Mouse (Mus musculus): Measurements from ENCODE around the gene Hspbp1.
A peak's percentile ranks its signal among the peaks of the same experiment; 100 is the strongest.

Gene Hspbp1

DNA sequence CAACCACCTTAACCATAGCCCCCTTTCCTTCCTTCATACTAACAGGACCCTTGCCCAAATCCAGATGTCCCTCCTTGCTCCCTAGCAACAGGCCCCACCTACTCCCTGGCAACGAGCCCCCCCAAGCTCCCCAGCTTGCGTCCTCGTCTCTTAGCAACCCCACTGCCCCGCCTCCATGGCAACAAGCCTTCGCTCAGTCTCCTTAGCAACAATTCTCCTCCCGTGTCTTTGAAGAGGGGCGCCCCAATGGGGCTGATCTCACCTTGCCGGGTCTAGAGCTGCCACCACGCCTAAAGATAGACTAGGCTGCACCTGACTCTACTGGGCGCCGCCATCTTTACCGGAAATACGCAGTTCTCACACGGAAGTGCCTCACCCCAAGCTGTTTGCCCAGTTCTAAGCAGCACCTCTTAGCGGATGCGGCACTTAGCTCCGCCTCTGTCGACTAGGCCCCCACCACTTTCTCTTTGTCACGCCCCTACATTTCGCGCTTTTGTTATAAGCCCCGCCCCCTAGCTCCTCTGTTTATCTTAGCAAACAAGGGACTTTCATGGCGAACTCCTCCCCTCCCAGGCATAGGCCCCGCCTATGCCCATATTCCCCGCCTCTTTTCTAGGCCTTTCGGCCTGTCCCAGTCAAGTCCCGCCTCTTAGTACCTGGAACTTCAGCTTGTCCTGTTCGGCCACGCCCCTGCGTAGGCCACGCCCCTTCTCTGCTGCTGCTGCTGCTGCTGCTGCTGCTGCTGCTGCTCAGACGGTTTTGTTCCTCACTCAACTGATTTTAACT lies at the start of gene Hspbp1:
Gene Hspbp1, minus strand, starts transcription at position 437 of the 786 bp plus-strand sequence.
- peak; percentile 98 for DNase-seq (ENCODE audit: low spot score)

GRCm38 (mm10) chr7:4732968-4733392 lies 48.1 kb upstream of the Hspbp1 start:
- no peak for DNase-seq (ENCODE audit: low spot score)

DNA sequence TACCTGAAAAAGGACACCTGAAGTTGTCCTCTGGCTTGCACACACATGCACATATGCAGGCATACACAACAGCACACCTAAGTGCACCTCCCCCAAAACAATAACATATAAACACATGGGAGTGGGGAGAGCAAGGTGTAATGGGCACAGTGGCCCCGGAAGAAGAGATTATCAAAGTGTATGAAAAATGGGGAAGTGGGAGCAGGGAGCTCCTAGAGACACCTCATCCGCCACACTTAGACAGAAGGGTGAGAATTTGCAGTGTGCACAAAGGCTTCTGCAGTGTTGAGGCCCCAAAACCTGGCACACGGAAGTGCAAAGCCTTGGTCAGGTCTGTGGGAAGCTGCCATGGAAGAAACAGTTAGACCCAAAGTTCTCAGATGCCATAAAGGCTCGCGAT lies 46.2 kb upstream of the Hspbp1 start:
- no peak for DNase-seq (ENCODE audit: low spot score)

GRCm38 (mm10) chr7:4725169-4725568 lies 40.3 kb upstream of the Hspbp1 start, which contains the start of gene Tmem150b:
Tmem150b (minus strand) TSS chr7:4725249.
- no peak for DNase-seq (ENCODE audit: low spot score)

- DNase-seq (ENCODE audit: low spot score), result no peak
Measured at GRCm38 (mm10) chr7:4724359-4724758, 39.5 kb upstream of the Hspbp1 start.

GRCm38 (mm10) chr7:4723508-4723907 lies 38.6 kb upstream of the Hspbp1 start:
- DNase-seq (ENCODE audit: low spot score), result no peak

GRCm38 (mm10) chr7:4719276-4719675 lies 34.4 kb upstream of the Hspbp1 start:
- no peak for DNase-seq (ENCODE audit: low spot score)

DNA sequence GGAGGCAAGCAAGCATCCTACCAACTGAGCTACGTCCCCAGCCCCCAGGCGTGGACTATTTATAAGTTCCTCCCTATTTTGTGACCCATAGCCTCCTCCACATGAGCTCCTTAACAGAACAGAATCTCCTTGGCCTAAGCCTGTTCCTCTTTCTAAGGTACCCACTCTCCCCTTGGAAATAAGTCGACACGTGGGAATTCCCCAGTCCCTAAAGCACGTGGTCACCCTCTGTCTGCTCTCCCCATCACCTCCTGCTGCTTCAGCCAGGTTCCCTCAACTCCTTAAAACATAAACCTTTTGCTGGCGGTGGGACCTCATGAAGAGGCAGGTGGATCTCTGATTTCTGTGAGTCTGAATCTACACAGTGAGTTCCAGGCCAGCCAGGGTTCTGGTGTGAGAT lies 32.1 kb upstream of the Hspbp1 start:
- no peak for DNase-seq (ENCODE audit: low spot score)

DNA sequence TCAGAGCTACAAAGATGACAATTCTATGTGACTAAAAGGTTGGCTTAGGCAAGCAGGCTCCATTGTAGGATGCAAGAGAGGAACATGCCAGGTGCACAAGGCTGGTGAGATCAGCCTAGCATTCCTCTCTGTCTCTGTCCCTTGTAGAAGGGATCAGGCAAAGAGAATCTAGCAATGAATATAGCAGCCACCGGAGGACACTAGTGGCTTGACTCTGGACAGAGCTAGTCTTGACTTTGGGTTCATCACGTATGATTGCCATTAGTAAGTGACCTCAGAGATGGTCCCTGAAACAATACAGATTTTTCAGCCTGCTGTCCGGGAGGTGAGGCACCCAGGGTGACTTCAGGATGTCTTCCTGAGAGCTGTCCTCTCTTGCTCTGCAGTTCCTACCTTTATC lies 27.7 kb upstream of the Hspbp1 start:
- no peak for DNase-seq (ENCODE audit: low spot score)

DNA sequence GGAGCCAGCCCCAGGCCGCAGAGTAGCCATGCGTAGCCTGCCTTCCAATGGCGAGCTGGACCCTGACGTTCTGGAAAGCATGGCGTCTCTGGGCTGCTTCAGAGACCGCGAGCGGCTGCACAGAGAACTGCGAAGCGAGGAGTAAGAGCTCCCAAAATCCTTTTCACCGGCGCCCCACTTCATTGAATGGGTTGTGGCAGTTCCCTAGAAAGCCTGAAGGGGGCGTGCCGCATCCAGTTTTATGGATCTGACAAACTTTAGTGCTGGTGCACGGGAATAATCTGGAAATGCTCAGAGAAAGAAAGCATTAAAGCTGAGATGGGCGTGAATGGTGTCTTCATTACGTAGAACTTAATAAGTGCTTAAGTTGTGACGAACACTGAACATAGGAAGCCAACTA lies 20.2 kb upstream of the Hspbp1 start:
- DNase-seq (ENCODE audit: low spot score), result peak; percentile 62

DNA sequence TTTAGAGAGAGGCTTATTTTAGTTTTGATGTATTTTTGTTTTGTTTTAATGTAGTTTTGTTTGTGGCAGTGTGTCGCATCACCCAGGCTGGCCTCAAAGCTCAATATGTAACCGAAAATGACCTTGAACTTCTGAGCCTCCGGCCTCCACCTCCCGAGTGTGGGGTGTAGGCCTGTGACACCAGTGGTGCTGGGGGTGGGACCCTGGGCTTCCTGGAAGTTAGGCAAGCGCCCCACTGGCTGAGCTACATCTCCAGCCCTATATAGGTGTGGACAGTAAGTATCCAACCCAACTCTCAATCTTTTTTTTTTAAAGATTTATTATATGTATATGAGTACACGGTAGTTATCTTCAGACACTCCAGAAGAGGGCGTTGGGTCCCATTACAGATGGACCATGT lies 18.3 kb upstream of the Hspbp1 start:
- no peak for DNase-seq (ENCODE audit: low spot score)

GRCm38 (mm10) chr7:4702334-4702733 lies 17.5 kb upstream of the Hspbp1 start:
- DNase-seq (ENCODE audit: low spot score), result peak; percentile 30

GRCm38 (mm10) chr7:4693004-4693403 lies 8.1 kb upstream of the Hspbp1 start:
- no peak for DNase-seq (ENCODE audit: low spot score)

- no peak for DNase-seq (ENCODE audit: low spot score)
Measured at GRCm38 (mm10) chr7:4690951-4691653, 6.2 kb upstream of the Hspbp1 start.

DNA sequence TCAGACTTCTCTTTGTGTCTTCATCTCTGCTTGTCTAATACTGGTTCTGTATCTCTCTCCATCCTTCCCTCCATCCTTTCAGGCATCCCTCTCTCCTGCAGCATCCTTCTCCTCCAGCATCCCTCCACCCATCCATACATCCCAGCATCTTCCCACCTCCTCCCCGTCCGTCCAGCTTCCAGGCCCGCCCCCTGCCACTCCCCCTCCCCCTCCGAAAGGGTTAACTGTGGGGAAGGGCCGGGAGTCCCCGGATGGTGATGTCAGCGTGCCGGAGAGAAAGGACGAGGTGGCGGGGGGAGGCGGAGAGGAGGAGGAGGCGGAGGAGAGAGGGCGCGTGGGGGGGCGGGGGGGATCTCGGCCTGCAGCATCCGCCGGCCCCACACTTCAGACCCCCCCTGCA lies 5.5 kb upstream of the Hspbp1 start, which contains the start of gene Brsk1:
Gene Brsk1, plus strand, starts transcription at position 218 of the 400 bp plus-strand sequence.
- peak; percentile 88 for DNase-seq (ENCODE audit: low spot score)

- no peak for DNase-seq (ENCODE audit: low spot score)
Measured at GRCm38 (mm10) chr7:4684203-4684602, 665 bp downstream of the Hspbp1 start.

DNA sequence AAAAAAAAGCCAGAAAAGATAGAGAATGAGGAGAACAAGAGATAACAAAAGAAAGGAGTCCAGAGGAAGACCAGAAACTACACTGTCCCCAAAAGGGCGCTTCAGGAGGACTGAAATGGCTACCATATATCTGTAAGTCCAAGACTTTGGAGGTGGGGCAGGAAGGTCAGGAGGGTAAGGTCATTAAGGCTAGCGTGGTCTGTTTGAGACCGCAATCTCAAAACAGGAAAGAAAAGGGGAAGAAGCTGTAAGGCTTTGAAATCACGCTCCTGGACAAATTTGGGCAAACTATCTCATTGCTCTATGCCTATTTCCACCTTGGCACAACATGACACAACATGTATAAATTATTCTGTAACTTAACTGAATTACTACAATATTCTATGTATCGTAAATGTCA lies 1.6 kb downstream of the Hspbp1 start:
- no peak for DNase-seq (ENCODE audit: low spot score)

DNA sequence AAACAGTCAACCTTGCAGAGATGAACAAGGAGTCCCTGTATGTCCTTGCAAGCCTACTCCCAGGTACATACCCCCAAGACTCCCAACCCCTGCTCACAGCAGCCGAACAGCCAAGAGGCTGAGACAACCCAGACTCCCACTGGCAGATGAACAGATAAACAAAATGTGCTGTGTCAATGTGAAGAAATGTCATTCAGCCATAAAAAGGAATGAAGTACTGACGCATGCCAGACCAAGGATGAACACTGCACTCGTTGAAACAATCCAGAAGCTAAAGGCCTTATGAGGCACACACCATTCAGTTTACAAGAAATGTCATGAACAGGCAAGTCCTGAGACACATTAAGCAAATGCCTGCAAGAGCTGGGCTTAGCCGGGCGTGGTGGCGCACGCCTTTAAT lies 9.7 kb downstream of the Hspbp1 start:
- DNase-seq (ENCODE audit: low spot score), result no peak

- DNase-seq (ENCODE audit: low spot score), result no peak
Measured at GRCm38 (mm10) chr7:4674114-4674731, 10.6 kb downstream of the Hspbp1 start.

- peak; percentile 21 for DNase-seq (ENCODE audit: low spot score)
Measured at GRCm38 (mm10) chr7:4671956-4672355, 12.9 kb downstream of the Hspbp1 start.

- DNase-seq (ENCODE audit: low spot score), result no peak
Measured at GRCm38 (mm10) chr7:4670655-4671255, 14.1 kb downstream of the Hspbp1 start.

GRCm38 (mm10) chr7:4669156-4669555 lies 15.7 kb downstream of the Hspbp1 start:
- DNase-seq (ENCODE audit: low spot score), result no peak

All from embryo, embryonic 10 days (tissue).